Mouse (Mus musculus) liver, embryonic 14.5 days (tissue): ENCODE data around the gene Klhl26.

Source experiments
- CTCF ChIP-seq: IDR thresholded peaks from 2 replicates; pipeline ENCODE4 v1.5.1; 2016; ENCODE audit warnings: antibody characterized with exemption, low read depth, control low read depth
- EP300 ChIP-seq: IDR thresholded peaks from 2 replicates; pipeline ENCODE4 v1.6.1; 2016; ENCODE audit warnings: antibody characterized with exemption, low read depth

DNA sequence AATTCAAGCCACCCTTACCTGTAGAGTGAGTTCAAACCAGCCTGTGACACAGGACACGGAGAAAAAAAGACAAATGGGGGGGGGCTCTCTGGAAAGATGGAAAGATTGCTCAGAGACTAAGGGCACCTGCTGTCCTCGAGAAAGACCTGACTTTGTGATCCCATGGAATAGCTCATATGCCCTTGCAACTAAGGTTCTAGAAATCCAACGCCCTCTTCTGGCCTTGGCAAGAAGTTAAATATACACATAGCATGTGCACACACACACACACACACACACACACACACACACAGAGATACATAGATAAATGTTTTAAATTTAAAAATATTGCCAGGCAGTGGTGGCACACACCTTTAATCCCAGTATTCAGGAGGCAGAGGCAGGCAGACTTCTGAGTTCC, 36.5 kb downstream of the Klhl26 start:
- no peak for TF ChIP-seq EP300
- TF ChIP-seq CTCF: peak; percentile 32
